Mouse (Mus musculus) frontal cortex, postnatal 14 days (tissue): Measurements from ENCODE around the gene March1.

Experiments used
- DNase-seq, 2 experiments: peaks; one replicate each; pipeline ENCODE4 v3.0.0; 2022; ENCODE audit warnings: low spot score in 2 of 2

March1 gene

GRCm38 (mm10) chr8:65987665-65988064 lies 370.0 kb downstream of the March1 start:
- no peak for DNase-seq

GRCm38 (mm10) chr8:66022815-66023214 lies 405.1 kb downstream of the March1 start:
- no peak for DNase-seq

GRCm38 (mm10) chr8:66033651-66034050 lies 416.0 kb downstream of the March1 start:
- DNase-seq: no peak

GRCm38 (mm10) chr8:66034429-66034828 lies 416.7 kb downstream of the March1 start:
- DNase-seq: no peak

GRCm38 (mm10) chr8:66094152-66094551 lies 476.5 kb downstream of the March1 start:
- no peak for DNase-seq

- no peak for DNase-seq
Measured at GRCm38 (mm10) chr8:66098148-66098547, 480.4 kb downstream of the March1 start.

GRCm38 (mm10) chr8:66119294-66119693 lies 501.6 kb downstream of the March1 start:
- DNase-seq: no peak

GRCm38 (mm10) chr8:66159648-66160047 lies 541.9 kb downstream of the March1 start:
- DNase-seq: no peak

GRCm38 (mm10) chr8:66166835-66167234 lies 549.1 kb downstream of the March1 start:
- DNase-seq: no peak

- DNase-seq: no peak
Measured at GRCm38 (mm10) chr8:66167405-66168173, 549.9 kb downstream of the March1 start.

- DNase-seq: no peak
Measured at GRCm38 (mm10) chr8:66179336-66179735, 561.6 kb downstream of the March1 start.

GRCm38 (mm10) chr8:66181265-66181664 lies 563.6 kb downstream of the March1 start:
- no peak for DNase-seq

GRCm38 (mm10) chr8:66182257-66182656 lies 564.6 kb downstream of the March1 start:
- no peak for DNase-seq

GRCm38 (mm10) chr8:66183454-66183853 lies 565.8 kb downstream of the March1 start:
- no peak for DNase-seq

- DNase-seq: no peak
Measured at GRCm38 (mm10) chr8:66185226-66185625, 567.5 kb downstream of the March1 start.

- DNase-seq: no peak
Measured at GRCm38 (mm10) chr8:66194416-66194815, 576.7 kb downstream of the March1 start.

- DNase-seq: no peak
Measured at GRCm38 (mm10) chr8:66200169-66200568, 582.5 kb downstream of the March1 start.

- no peak for DNase-seq
Measured at GRCm38 (mm10) chr8:66203814-66204438, 586.2 kb downstream of the March1 start.

GRCm38 (mm10) chr8:66209553-66209952 lies 591.9 kb downstream of the March1 start:
- DNase-seq: no peak

GRCm38 (mm10) chr8:66210294-66210693 lies 592.6 kb downstream of the March1 start:
- DNase-seq: no peak

GRCm38 (mm10) chr8:66219974-66220373 lies 602.3 kb downstream of the March1 start:
- DNase-seq: no peak

GRCm38 (mm10) chr8:66229931-66230330 lies 612.2 kb downstream of the March1 start:
- DNase-seq: no peak

GRCm38 (mm10) chr8:66269546-66269945 lies 651.8 kb downstream of the March1 start:
- no peak for DNase-seq
